ENCODE assay signal across 10 mouse cellular contexts in genomic region chr11:98061904-98062562, GRCm38 (mm10). TPM values are rescaled to one million over a fixed set of nuclear protein-coding genes. Genes with fewer than 3 reads are reported as not detected.
DNase-seq lines count a peak whose midpoint lies in the region; ATAC-seq lines count a peak whose summit lies in the region.
"Had no signal": no experiment of that assay in that cellular context is flagged by ENCODE, and none has a peak within 500 bp of the region (broad histone marks: within the 10 kb centered on the region; RNA-seq: fewer than 3 reads in every experiment).

No protein-coding gene starts in this region.

- WGBS in heart, embryonic 10.5 days: 54% methylated on average over 6 of the region's 6 CpGs

- intact Hi-C loops in heart, postnatal 10 days (cut with DNase I): no loop called here

- no peak overlapping the region for H3K4me3 ChIP-seq in heart, embryonic 10.5 days
- H3K4me3 ChIP-seq: megakaryocyte, embryonic 14.5 days had no signal

- DNase-seq in heart, postnatal 10 days: peak; percentile 75 to 81
- DNase-seq in heart, embryonic 10.5 days (ENCODE audit: low spot score): no peak
- peak; percentile 75 for DNase-seq in testis, postnatal 10 days (ENCODE audit: low spot score)
- DNase-seq in testis, postnatal 14 days (ENCODE audit: low spot score): no peak
- peak; percentile 43 for DNase-seq in cerebellum, adult 9-10 months
- DNase-seq in right cerebral cortex, postnatal 14 days: peak; percentile 53
- no peak for DNase-seq in layer of hippocampus, adult 8-10 months (ENCODE audit: low spot score in 2 of 2)

- no peak for ATAC-seq in granulocyte monocyte progenitor cell, adult 5-6 weeks (replicated peaks; ENCODE audit: poor library complexity, severe bottlenecking)

- H3K27me3 ChIP-seq in heart, embryonic 10.5 days (ENCODE audit: insufficient read depth, poor library complexity, severe bottlenecking): peaks cover 17% of the 10 kb centered on the region; the same call in 1 of the 2 replicates

- no peaks in the 10 kb centered on the region for H3K36me3 ChIP-seq in heart, embryonic 10.5 days

- H3K4me1 ChIP-seq in heart, embryonic 10.5 days: peaks cover 14% of the 10 kb centered on the region

- H3K27ac ChIP-seq in heart, embryonic 10.5 days: no peak overlapping the region

- no peaks in the 10 kb centered on the region for H3K9me3 ChIP-seq in heart, embryonic 10.5 days

RNA-seq across cellular contexts. Expression of gene Stac2, which starts 8.8 kb away (rescaled TPM):
- under 1 TPM; 0.31 to 0.42 TPM for total RNA-seq in heart, postnatal 10 days (2021)
- polyA plus RNA-seq in heart, embryonic 10.5 days (2016; fragmentation: Nextera tagmentation; extraction: Ambion mirVana): 0.21 and 0.34 TPM in 2 replicates
- not detected in 2 replicates for total RNA-seq in granulocyte monocyte progenitor cell, adult 5-6 weeks (2014; fragmentation: Nextera tagmentation)
- total RNA-seq in granulocyte monocyte progenitor cell, adult 5-6 weeks (2017): not detected in 2 replicates
- total RNA-seq in layer of hippocampus, adult 8-10 months (2022): 10 to 100 TPM; 47.7 to 56.4 (median 52.4) TPM
- total RNA-seq: common myeloid progenitor, adult 5-6 weeks had no signal

RNA-seq across cellular contexts. Expression of gene Rpl19, which starts 35.5 kb away (rescaled TPM):
- total RNA-seq in heart, postnatal 10 days (2021): 100 to 1,000 TPM; 713 to 718 TPM
- polyA plus RNA-seq in heart, embryonic 10.5 days (2016; fragmentation: Nextera tagmentation; extraction: Ambion mirVana): 867 and 1,011 TPM in 2 replicates
- total RNA-seq in granulocyte monocyte progenitor cell, adult 5-6 weeks (2014; fragmentation: Nextera tagmentation): 3,567 and 3,801 TPM in 2 replicates
- 1,586 and 1,858 TPM in 2 replicates for total RNA-seq in granulocyte monocyte progenitor cell, adult 5-6 weeks (2017)
- 100 to 1,000 TPM; 520 to 711 (median 600) TPM for total RNA-seq in layer of hippocampus, adult 8-10 months (2022)

RNA-seq across cellular contexts. Expression of gene Cacnb1, which starts 39.2 kb away (rescaled TPM):
- 1 to 10 TPM; 7.4 to 8.0 TPM for total RNA-seq in heart, postnatal 10 days (2021)
- polyA plus RNA-seq in heart, embryonic 10.5 days (2016; fragmentation: Nextera tagmentation; extraction: Ambion mirVana): 4.6 and 5.3 TPM in 2 replicates
- 0.71 and 4.5 TPM in 2 replicates for total RNA-seq in granulocyte monocyte progenitor cell, adult 5-6 weeks (2014; fragmentation: Nextera tagmentation)
- 0.56 and 0.77 TPM in 2 replicates for total RNA-seq in granulocyte monocyte progenitor cell, adult 5-6 weeks (2017)
- total RNA-seq in layer of hippocampus, adult 8-10 months (2022): 100 to 1,000 TPM; 123 to 145 (median 134) TPM
- total RNA-seq: common myeloid progenitor, adult 5-6 weeks had no signal

Comparison
In these comparisons a context has a peak if more than half of its experiments do, and no peak if none do; other contexts are left out.
1. DNase-seq: peak in heart, postnatal 10 days (2 of 2), testis, postnatal 10 days (single experiment), cerebellum, adult 9-10 months (single experiment) and right cerebral cortex, postnatal 14 days (single experiment); none in heart, embryonic 10.5 days (single experiment), testis, postnatal 14 days (single experiment) and layer of hippocampus, adult 8-10 months (0 of 2).
2. RNA of gene Stac2, which starts 8.8 kb away (total RNA-seq): 47.7 to 56.4 TPM in layer of hippocampus, adult 8-10 months; 0.31 to 0.42 TPM in heart, postnatal 10 days and not detected in granulocyte monocyte progenitor cell, adult 5-6 weeks; every median in the first group is over 10 times any median in the second.
3. RNA of gene Cacnb1, which starts 39.2 kb away (total RNA-seq): 123 to 145 TPM in layer of hippocampus, adult 8-10 months; 7.4 to 8.0 TPM in heart, postnatal 10 days and 0.56 to 4.5 TPM in granulocyte monocyte progenitor cell, adult 5-6 weeks; every median in the first group is over 10 times any median in the second.